Mouse (Mus musculus): ENCODE data around the gene Ivd.

The Ivd gene

GRCm38 (mm10) chr2:118910605-118911278 is 49.0 kb downstream of the Ivd start:
- DNase-seq (ENCODE audit: low spot score): no peak

- no peak for DNase-seq (ENCODE audit: low spot score)
Measured at GRCm38 (mm10) chr2:118912706-118913105, 51.0 kb downstream of the Ivd start.

DNA sequence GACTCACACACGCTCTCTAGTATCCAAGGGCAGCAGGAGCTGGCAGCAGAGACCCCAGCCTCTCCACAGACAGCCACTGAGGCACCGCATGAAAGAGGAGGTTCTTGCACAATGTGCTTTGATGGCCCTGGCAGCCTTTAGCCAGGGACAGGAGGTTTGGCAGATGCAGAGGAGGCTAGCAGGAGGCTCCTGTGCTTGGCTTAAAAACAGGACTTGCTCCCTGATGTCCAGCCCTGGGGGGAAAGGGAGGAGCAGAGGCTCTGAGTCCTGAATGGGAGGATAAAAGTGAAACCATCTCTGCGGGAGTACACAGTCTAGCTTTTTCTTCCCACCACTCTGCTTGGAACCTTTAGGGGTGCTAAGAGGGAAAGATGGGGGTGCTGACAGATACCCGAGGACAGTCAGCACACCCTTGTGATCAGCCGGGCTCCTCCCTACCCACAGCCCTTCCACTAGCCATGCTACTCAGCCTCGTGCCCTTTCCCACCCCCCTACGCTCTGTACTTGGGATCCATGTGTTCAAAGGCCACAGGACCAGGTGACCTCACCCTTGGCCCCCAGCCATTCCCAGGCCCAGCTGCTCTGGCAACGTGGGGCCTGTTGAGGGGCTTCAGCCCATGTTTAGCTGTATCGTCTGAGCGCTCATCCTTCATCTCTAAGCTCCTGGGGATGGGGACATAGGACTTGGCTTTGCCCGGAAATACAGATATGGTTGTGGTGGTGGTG is 52.0 kb downstream of the Ivd start:
- no peak for DNase-seq (ENCODE audit: low spot score)

GRCm38 (mm10) chr2:118914685-118915084 is 52.9 kb downstream of the Ivd start:
- no peak for DNase-seq (ENCODE audit: low spot score)

GRCm38 (mm10) chr2:118916436-118916835 is 54.7 kb downstream of the Ivd start:
- no peak for DNase-seq (ENCODE audit: low spot score)

DNA sequence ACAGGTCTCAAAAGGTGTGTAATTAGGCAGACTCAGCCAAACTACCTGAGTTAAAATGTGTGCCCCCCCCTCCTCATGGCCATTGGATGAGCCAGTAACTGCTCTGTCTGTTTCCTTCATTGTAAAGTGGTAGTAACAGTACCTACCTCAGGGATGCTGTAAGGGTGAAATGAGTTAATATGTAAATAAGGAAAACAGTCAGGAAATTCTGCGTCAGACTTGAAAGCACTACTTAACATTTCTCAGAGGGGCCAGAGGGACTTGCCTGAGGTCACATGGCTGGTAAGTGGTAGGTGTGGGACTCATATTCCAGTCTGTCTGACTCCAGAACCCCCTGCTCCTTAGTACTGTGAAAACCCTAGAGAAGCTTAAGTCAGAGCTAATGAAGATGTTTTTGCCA is 56.8 kb downstream of the Ivd start:
- no peak for DNase-seq (ENCODE audit: low spot score)

- DNase-seq (ENCODE audit: low spot score): no peak
Measured at GRCm38 (mm10) chr2:118920428-118920827, 58.7 kb downstream of the Ivd start.

DNA sequence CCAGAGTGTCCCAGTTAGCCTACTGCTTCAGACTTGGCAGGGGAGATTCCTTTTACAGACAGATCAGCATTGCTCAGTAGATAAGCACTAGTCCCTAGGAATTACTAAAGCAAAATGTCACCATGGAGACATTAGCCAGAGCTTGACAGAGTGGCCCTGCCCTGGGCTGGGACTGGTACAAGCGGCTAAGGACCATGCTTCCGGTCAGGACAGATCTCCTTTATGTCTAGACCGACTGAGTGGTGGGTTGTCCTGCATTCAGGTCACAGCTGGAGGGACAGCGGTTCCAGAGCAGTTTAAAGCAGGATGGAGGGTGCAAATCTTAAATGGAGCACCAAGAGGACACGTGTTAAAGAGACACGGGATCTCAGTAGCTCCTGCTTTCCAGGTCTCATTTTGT is 64.2 kb downstream of the Ivd start:
- no peak for DNase-seq (ENCODE audit: low spot score)

GRCm38 (mm10) chr2:118926361-118926997 is 64.7 kb downstream of the Ivd start, which contains the start of gene Chst14:
Gene Chst14 (plus strand): TSS chr2:118926496.
- DNase-seq (ENCODE audit: low spot score): peak; percentile 77

DNA sequence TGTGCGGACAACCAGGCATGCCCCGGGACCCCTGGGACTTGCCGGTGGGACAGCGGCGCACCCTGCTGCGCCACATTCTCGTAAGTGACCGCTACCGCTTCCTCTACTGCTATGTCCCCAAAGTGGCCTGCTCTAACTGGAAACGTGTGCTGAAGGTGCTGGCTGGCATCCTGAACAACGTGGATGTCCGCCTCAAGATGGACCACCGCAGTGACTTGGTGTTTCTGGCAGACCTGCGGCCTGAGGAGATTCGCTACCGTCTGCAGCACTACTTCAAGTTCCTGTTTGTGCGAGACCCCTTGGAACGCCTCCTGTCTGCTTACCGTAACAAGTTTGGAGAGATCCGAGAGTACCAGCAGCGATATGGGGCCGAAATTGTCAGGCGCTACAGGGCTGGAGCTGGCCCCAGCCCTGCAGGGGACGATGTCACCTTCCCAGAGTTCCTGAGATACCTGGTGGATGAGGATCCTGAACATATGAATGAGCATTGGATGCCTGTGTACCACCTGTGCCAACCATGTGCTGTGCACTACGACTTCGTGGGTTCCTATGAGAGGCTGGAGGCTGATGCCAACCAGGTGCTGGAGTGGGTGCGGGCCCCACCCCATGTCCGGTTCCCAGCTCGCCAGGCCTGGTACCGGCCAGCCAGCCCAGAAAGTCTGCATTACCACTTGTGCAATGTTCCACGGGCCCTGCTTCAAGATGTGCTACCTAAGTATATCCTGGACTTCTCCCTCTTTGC is 65.4 kb downstream of the Ivd start:
- no peak for DNase-seq (ENCODE audit: low spot score)

Measured in urinary bladder, postnatal 14 days (tissue).